Mouse (Mus musculus): ENCODE measurements at regions not wholly inside any gene's neighbourhood (a gene's known extent, or its start where the extent isn't known, plus 50 kb on each side); places are given as distances from the start of the nearest gene placed in this dataset.
A peak's percentile ranks its signal among the peaks of the same experiment; 100 is the strongest.

DNA sequence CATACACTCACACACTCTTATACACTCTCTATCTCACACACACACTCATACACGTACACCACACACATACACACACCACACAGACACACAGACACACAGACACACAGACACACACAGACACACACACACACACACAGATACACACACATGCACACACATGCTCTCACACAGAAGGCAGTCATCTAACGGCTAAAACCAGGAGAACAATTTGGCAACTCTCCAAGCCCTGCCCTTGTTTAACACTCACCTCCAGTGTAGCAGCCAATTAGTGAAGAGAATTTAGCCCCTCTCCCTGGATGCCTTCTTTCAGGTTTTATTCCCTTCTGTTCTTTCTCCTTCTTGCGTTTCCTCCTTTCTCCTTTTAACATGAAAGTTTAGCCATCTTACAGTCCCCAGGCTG lies 291.6 kb upstream of the Atp5g3 start:
- Histone ChIP-seq H3K27ac (no peak overlapping the region), H3K36me3 (ENCODE audit: insufficient read depth, low read length) (no peaks in the 10 kb centered on the region), H3K27me3 (ENCODE audit: insufficient read depth, low read length) (no peaks in the 10 kb centered on the region), H3K9ac (replicated peaks; ENCODE audit: low read length) (no peak overlapping the region), H3K4me3 (ENCODE audit: low read length) (no peak overlapping the region), H3K9me3 (ENCODE audit: low read length) (no peaks in the 10 kb centered on the region), H3K4me2 (ENCODE audit: low read depth, low read length) (no peak overlapping the region), H3K4me1 (ENCODE audit: insufficient read depth, low read length) (no peaks in the 10 kb centered on the region)
- 65% methylated on average over 3 of the region's 3 CpGs for WGBS
- DNase-seq (ENCODE audit: low spot score), result no peak
- no peak for ATAC-seq
- no peak for TF ChIP-seq CTCF (IDR thresholded peaks at IDR 0.05; ENCODE audit: low read depth)

DNA sequence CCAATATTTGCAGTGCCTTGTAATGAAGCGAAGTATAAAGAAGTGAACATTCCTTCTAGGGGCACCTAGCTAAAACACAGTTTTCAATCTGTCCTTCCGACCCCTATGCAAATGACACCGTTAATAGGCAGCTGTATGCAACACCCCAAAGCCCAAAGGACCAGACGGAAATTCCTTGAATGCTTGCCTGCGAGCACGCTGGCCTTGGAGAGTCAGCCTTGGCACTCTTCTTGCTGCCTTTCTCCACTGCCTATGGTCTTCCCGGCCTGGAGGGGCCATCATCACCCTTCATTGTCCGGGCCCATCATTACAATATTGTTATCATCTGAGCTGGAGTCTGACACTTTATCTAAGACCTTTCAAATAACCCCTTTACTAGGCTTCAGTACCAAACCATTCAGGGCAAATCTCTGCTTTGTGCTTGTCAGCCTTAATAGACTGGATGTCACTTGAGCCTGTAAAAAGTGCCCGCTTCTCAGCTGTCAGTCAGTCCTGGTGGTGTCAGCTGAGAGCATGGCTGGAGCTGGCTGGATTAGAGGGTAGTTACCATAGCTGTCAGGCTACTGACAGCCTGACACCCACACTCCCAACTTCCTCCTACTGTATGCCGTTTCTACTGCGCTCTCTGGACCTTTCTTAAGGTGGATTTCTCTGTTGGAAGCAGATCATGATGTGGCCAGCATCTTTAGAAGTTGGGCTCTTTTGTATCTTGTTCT lies 290.6 kb upstream of the Atp5g3 start:
- Histone ChIP-seq H3K4me3 (ENCODE audit: low read length) (no peak overlapping the region), H3K27ac (no peak overlapping the region), H3K9me3 (ENCODE audit: low read length) (no peaks in the 10 kb centered on the region), H3K36me3 (ENCODE audit: insufficient read depth, low read length) (no peaks in the 10 kb centered on the region), H3K9ac (replicated peaks; ENCODE audit: low read length) (no peak overlapping the region), H3K4me2 (ENCODE audit: low read depth, low read length) (no peak overlapping the region), H3K4me1 (ENCODE audit: insufficient read depth, low read length) (no peaks in the 10 kb centered on the region), H3K27me3 (ENCODE audit: insufficient read depth, low read length) (no peaks in the 10 kb centered on the region)
- WGBS, result 35% methylated on average over 11 of the region's 11 CpGs
- DNase-seq (ENCODE audit: low spot score), result no peak
- no peak for ATAC-seq
- no peak for TF ChIP-seq CTCF (IDR thresholded peaks at IDR 0.05; ENCODE audit: low read depth)

DNA sequence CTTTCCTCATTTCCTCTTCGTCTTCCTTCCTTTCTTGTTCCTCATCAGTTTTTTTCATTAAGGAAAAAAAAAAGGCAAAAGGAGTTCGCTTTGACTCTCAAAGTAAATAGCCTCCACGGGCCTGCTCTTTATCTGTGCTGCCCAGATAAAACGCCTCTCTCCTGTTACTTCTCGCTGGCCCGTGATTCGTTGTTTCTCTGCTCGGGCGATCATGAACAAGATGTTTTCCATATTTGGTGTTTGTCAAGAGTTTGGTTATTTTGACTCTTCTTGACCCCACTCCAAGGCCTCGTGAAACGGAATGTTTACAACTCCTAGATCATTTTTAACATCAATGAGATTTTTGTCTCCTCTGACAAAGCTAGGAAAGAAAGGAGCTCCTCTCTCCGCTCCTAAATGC lies 288.4 kb upstream of the Atp5g3 start:
- no peak overlapping the region for H3K9ac ChIP-seq (replicated peaks; ENCODE audit: low read length)
- DNase-seq (ENCODE audit: low spot score) (no peak), ATAC-seq (no peak)
- H3K27me3 ChIP-seq (ENCODE audit: insufficient read depth, low read length), result no peaks in the 10 kb centered on the region
- 59% methylated on average over 12 of the region's 12 CpGs for WGBS
- H3K4me1 ChIP-seq (ENCODE audit: insufficient read depth, low read length), result no peaks in the 10 kb centered on the region
- H3K27ac ChIP-seq, result no peak overlapping the region
- no peak overlapping the region for H3K4me3 ChIP-seq (ENCODE audit: low read length)
- TF ChIP-seq CTCF (IDR thresholded peaks at IDR 0.05; ENCODE audit: low read depth), result no peak
- H3K9me3 ChIP-seq (ENCODE audit: low read length), result no peaks in the 10 kb centered on the region
- no peaks in the 10 kb centered on the region for H3K36me3 ChIP-seq (ENCODE audit: insufficient read depth, low read length)
- H3K4me2 ChIP-seq (ENCODE audit: low read depth, low read length), result no peak overlapping the region

DNA sequence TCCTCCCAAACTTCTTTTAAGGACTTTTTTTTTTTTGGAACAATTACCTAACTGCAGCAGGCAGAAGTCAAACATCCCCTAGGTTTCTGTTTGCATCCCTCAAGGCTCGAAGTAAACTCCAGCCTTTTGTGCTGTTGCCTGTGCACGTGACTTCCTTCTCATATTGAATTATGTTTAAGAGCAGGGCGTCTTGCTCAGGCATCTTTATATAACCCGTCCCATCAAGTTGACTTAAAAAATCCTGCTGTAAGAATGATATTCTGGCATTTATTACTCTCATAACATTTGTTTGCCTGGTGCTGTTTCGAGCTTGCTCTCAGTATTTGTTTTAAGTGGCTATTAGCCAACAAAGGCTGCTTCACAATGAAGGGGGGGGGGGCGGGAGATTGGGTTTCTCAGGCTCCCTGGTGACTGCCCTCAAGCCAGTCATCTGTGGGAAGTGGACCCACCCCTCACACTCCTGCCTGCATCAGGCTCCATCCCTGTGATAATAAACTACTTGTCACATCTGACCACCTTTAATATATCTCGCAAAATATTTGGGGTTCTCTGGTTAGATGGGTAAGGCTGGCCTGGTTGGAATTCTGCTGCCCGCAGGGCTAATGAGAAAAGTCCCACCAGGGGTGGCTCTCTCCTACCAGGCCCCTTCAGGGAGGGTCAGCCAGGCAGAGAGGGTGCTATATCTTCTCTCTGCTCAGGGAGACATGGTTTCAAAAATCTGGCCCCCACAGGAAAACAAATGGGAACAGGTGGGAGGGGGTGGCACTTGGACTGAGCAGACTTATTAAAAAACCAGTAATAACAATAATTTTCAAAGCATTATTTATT lies 277.1 kb upstream of the Atp5g3 start:
- H3K36me3 ChIP-seq (ENCODE audit: insufficient read depth, low read length), result no peaks in the 10 kb centered on the region
- no peak overlapping the region for H3K9ac ChIP-seq (replicated peaks; ENCODE audit: low read length)
- H3K27ac ChIP-seq, result no peak overlapping the region
- ATAC-seq (no peak), DNase-seq (ENCODE audit: low spot score) (no peak)
- 31% methylated on average over 8 of the region's 8 CpGs for WGBS
- no peak overlapping the region for H3K4me2 ChIP-seq (ENCODE audit: low read depth, low read length)
- H3K4me1 ChIP-seq (ENCODE audit: insufficient read depth, low read length), result no peaks in the 10 kb centered on the region
- 0 out of 2 replicates have a peak, but pooled peaks cover 2% of the 10 kb centered on the region for H3K9me3 ChIP-seq (ENCODE audit: low read length)
- no peak overlapping the region for H3K4me3 ChIP-seq (ENCODE audit: low read length)
- TF ChIP-seq CTCF (IDR thresholded peaks at IDR 0.05; ENCODE audit: low read depth), result no peak
- no peaks in the 10 kb centered on the region for H3K27me3 ChIP-seq (ENCODE audit: insufficient read depth, low read length)

DNA sequence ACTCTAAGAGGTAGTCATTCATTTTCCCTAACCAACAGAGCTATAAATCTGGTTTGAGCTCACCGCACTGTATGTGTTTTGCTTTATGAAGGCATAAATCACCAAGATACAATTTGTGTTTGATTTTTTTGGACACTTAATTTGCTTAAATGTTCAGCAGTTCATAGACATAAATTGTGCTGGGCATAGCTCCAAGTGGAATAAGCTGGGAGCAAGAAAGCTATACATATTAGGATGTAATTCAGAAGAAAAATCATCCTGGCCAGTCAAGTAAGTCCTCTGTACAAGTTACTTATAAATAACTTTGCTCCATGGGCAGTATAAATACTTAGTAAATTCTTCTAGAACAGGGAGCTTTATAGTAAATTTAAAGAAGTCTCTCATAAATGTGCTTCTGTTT lies 267.0 kb upstream of the Atp5g3 start:
- Histone ChIP-seq H3K9me3 (ENCODE audit: low read length) (no peaks in the 10 kb centered on the region), H3K4me2 (ENCODE audit: low read depth, low read length) (no peak overlapping the region), H3K36me3 (ENCODE audit: insufficient read depth, low read length) (no peaks in the 10 kb centered on the region), H3K4me3 (ENCODE audit: low read length) (no peak overlapping the region), H3K9ac (replicated peaks; ENCODE audit: low read length) (no peak overlapping the region), H3K27me3 (ENCODE audit: insufficient read depth, low read length) (no peaks in the 10 kb centered on the region), H3K4me1 (ENCODE audit: insufficient read depth, low read length) (no peaks in the 10 kb centered on the region), H3K27ac (no peak overlapping the region)
- WGBS, result 83% methylated on average over 1 of the region's 1 CpGs
- no peak for TF ChIP-seq CTCF (IDR thresholded peaks at IDR 0.05; ENCODE audit: low read depth)
- no peak for ATAC-seq
- no peak for DNase-seq (ENCODE audit: low spot score)

DNA sequence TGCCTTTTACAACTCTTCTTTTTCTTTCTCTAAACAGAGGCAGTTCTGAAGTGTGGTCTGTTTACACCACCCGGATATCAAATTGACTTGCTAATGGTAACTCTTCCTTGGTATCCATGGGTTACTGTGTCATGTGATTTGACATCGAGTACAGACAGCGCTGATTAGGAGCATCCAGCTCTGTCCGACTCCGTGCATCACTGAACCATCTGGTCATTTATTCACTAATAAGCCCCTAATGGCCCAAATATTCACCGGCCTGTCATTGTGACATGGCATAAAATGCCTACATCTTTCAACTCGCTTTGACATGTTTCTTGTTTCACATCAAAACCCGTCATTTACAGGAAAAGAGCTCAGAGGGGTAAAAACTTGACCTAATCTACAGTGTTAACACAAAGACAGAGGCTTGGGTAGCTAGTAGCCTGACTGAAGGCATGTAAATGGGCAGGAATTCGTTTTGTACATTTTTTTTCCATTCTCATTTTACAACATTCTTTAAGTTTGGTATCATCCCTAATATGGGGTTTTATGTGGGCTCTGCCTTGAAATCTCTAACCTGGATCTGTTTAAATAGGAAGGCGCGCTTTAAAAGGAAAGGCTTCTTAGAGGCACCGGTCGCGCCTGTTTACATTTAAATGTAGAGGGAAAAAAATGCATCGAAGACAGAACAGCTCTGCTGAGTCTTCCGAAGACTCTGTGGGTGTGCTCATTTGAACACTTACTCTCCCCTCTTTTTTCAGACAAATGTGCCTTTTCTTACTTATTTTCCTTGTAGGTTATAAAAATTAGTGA lies 257.8 kb upstream of the Atp5g3 start:
- Histone ChIP-seq H3K27ac (no peak overlapping the region), H3K4me1 (ENCODE audit: insufficient read depth, low read length) (no peaks in the 10 kb centered on the region), H3K4me3 (ENCODE audit: low read length) (no peak overlapping the region), H3K9me3 (ENCODE audit: low read length) (no peaks in the 10 kb centered on the region), H3K36me3 (ENCODE audit: insufficient read depth, low read length) (no peaks in the 10 kb centered on the region), H3K27me3 (ENCODE audit: insufficient read depth, low read length) (no peaks in the 10 kb centered on the region), H3K9ac (replicated peaks; ENCODE audit: low read length) (no peak overlapping the region), H3K4me2 (ENCODE audit: low read depth, low read length) (0 out of 2 replicates have a peak overlapping the region, but pooled peaks have one; percentile 18)
- DNase-seq (ENCODE audit: low spot score), result peak; percentile 14
- TF ChIP-seq CTCF (IDR thresholded peaks at IDR 0.05; ENCODE audit: low read depth), result no peak
- 24% methylated on average over 16 of the region's 16 CpGs for WGBS
- ATAC-seq, result 0 out of 2 replicates have a peak, but pooled peaks have one; percentile 58

All from hindbrain, postnatal 0 days (tissue).